Mouse (Mus musculus): ENCODE data around the gene Lin28a. TPM values are rescaled to one million over a fixed set of nuclear protein-coding genes. Genes with fewer than 3 reads are reported as not detected.

Lin28a gene
- not detected in 2 replicates for polyA plus RNA-seq (2012)

DNA sequence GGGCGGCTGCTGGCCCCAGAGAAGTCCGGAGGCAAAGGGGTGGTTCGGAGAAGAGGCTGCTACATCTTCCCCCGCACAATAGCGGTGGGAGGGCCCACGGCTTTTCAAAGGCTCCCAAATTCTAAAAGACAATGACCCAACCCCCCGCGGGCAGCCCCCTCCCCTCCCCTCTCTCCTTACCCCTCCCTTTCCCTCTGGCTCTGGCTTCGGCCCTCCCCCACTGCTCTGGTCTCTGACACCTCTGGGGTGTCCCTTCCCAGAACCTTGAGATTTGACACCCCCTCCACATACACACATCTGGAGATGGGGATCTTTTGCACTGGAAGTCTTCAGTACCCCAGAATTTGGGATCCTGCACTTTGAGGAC, at the start of gene Lin28a:
Gene Lin28a, minus strand, starts transcription at position 63 of the 367 bp plus-strand sequence.
- H3K4me3 ChIP-seq (replicated peaks): no peak within 1 kb of the TSS
- H3K4me1 ChIP-seq (ENCODE audit: control insufficient read depth): no peaks in the 10 kb centered on the region
- peaks cover 59% of the 10 kb centered on the region for H3K27me3 ChIP-seq (ENCODE audit: control insufficient read depth)
- no peaks in the 10 kb centered on the region for H3K36me3 ChIP-seq (ENCODE audit: control insufficient read depth)
- H3K9me3 ChIP-seq (ENCODE audit: control insufficient read depth, low read length): no peaks in the 10 kb centered on the region; the same call in 1 of the 2 replicates
- TF ChIP-seq GATA1 (IDR thresholded peaks at IDR 0.05; ENCODE audit: low read length) (no peak), TAL1 (IDR thresholded peaks at IDR 0.05; ENCODE audit: low read length) (no peak)

DNA sequence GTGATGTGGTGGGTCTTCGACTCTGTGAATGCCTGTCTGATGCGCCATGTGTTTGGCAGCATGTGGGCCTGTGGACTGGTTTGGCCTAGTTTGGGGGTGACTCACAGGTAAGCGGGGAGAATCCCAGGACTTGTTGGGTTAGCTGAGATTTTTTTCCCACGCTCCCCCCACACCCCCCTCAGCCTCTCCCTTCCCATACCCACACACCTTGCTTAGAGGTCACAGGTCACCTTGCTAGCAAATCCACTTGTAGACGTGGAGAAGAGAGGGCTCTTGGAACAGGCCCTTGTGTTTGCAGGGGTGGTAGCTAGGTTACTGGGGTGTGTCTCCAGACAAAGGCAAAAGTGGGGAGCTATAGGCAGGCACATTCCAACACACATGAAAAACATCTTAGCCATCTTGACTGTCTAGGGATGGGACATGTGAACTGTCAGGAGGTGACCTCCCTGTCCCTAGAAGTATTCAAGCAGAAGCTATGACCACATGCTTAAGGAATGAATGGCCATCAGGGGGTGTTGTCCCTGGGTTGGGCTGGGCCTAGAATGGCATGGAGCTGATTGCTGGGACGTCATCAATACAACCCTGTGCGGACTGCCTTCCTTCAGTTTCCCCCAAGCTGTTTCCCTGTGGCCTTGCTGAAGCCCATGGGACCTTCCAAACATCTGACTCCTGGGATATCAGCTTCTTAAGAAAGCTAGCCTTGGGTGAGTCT, 49.3 kb upstream of the Lin28a start:
- no peak overlapping the region for H3K4me3 ChIP-seq (replicated peaks)
- peaks cover 19% of the 10 kb centered on the region for H3K27me3 ChIP-seq (ENCODE audit: control insufficient read depth)
- peaks cover 4% of the 10 kb centered on the region for H3K4me1 ChIP-seq (ENCODE audit: control insufficient read depth)
- H3K36me3 ChIP-seq (ENCODE audit: control insufficient read depth): no peaks in the 10 kb centered on the region
- peaks cover 4% of the 10 kb centered on the region for H3K9me3 ChIP-seq (ENCODE audit: control insufficient read depth, low read length)
- TF ChIP-seq TAL1 (IDR thresholded peaks at IDR 0.05; ENCODE audit: low read length) (no peak), GATA1 (IDR thresholded peaks at IDR 0.05; ENCODE audit: low read length) (no peak)

DNA sequence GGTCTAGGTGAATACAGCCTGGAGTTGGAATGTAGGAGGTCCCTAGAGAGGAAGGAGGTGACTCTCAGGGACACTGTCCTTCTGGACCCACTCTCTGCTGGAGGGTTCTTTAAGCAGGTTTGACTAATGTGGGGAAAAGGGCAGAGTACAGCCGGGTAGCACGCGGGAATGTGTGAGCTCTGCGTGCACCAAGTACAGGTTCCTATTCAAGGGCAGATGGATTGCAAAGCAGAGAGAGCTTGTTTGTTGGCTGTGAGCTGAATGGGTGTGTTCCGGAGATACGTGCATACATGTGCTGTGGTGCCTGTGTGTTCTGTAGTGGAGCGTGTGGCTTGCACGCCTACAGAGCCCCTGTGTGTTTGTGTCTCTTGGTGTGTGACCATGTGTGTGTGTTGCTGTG, 48.7 kb upstream of the Lin28a start:
- H3K9me3 ChIP-seq (ENCODE audit: control insufficient read depth, low read length): no peaks in the 10 kb centered on the region
- no peaks in the 10 kb centered on the region for H3K36me3 ChIP-seq (ENCODE audit: control insufficient read depth)
- TF ChIP-seq TAL1 (IDR thresholded peaks at IDR 0.05; ENCODE audit: low read length) (no peak), GATA1 (IDR thresholded peaks at IDR 0.05; ENCODE audit: low read length) (no peak)
- H3K4me1 ChIP-seq (ENCODE audit: control insufficient read depth): peaks cover 10% of the 10 kb centered on the region
- H3K27me3 ChIP-seq (ENCODE audit: control insufficient read depth): peaks cover 19% of the 10 kb centered on the region
- H3K4me3 ChIP-seq (replicated peaks): no peak overlapping the region

GRCm38 (mm10) chr4:134065431-134066004, 46.9 kb upstream of the Lin28a start:
- Histone ChIP-seq H3K4me1 (ENCODE audit: control insufficient read depth) (peaks cover 27% of the 10 kb centered on the region), H3K27me3 (ENCODE audit: control insufficient read depth) (peaks cover 19% of the 10 kb centered on the region), H3K9me3 (ENCODE audit: control insufficient read depth, low read length) (no peaks in the 10 kb centered on the region), H3K36me3 (ENCODE audit: control insufficient read depth) (no peaks in the 10 kb centered on the region), H3K4me3 (replicated peaks) (no peak overlapping the region)
- no peak for TF ChIP-seq GATA1 (IDR thresholded peaks at IDR 0.05; ENCODE audit: low read length)
- no peak for TF ChIP-seq TAL1 (IDR thresholded peaks at IDR 0.05; ENCODE audit: low read length)

- Histone ChIP-seq H3K36me3 (ENCODE audit: control insufficient read depth) (no peaks in the 10 kb centered on the region), H3K4me1 (ENCODE audit: control insufficient read depth) (peaks cover 28% of the 10 kb centered on the region), H3K27me3 (ENCODE audit: control insufficient read depth) (peaks cover 19% of the 10 kb centered on the region), H3K9me3 (ENCODE audit: control insufficient read depth, low read length) (no peaks in the 10 kb centered on the region), H3K4me3 (replicated peaks) (peak overlapping the region; percentile 2)
- TF ChIP-seq TAL1 (IDR thresholded peaks at IDR 0.05; ENCODE audit: low read length) (no peak), GATA1 (IDR thresholded peaks at IDR 0.05; ENCODE audit: low read length) (0 out of 2 replicates have a peak, but pooled peaks have one; percentile 17)
These were observed 43.9 kb upstream of the Lin28a start for GRCm38 (mm10) chr4:134062561-134062960.

DNA sequence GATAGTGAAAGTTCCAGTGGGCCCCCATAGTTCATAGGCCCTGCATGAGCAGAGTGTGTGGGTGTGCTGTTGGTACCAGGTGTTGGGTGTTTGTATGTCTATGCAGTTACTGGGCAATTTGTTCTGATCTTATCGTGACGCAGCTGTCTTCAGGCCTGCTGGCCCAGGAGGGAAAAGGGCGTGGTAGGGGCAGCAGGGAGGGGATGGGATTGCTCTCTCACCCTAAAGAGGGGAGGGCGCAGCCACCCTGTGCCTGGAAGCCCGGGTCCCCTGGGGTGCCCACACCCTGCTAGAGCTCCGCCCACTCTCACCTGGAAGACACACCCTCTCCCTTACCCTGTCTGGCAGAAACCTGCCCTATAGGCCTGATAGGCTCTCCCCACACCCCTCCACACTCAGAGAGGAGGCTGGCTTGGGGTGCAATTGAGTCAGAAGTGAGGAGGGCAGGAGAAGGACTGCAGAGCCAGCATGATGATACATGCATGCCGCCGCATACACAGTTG, 43.4 kb upstream of the Lin28a start:
- Histone ChIP-seq H3K27me3 (ENCODE audit: control insufficient read depth) (peaks cover 19% of the 10 kb centered on the region), H3K9me3 (ENCODE audit: control insufficient read depth, low read length) (no peaks in the 10 kb centered on the region), H3K4me3 (replicated peaks) (peak overlapping the region; percentile 10), H3K36me3 (ENCODE audit: control insufficient read depth) (no peaks in the 10 kb centered on the region), H3K4me1 (ENCODE audit: control insufficient read depth) (peaks cover 28% of the 10 kb centered on the region)
- TF ChIP-seq TAL1 (IDR thresholded peaks at IDR 0.05; ENCODE audit: low read length) (no peak), GATA1 (IDR thresholded peaks at IDR 0.05; ENCODE audit: low read length) (no peak)

GRCm38 (mm10) chr4:134061166-134061830, 42.7 kb upstream of the Lin28a start:
- Histone ChIP-seq H3K27me3 (ENCODE audit: control insufficient read depth) (peaks cover 16% of the 10 kb centered on the region), H3K4me3 (replicated peaks) (no peak overlapping the region), H3K4me1 (ENCODE audit: control insufficient read depth) (peaks cover 28% of the 10 kb centered on the region), H3K9me3 (ENCODE audit: control insufficient read depth, low read length) (no peaks in the 10 kb centered on the region), H3K36me3 (ENCODE audit: control insufficient read depth) (no peaks in the 10 kb centered on the region)
- no peak for TF ChIP-seq GATA1 (IDR thresholded peaks at IDR 0.05; ENCODE audit: low read length)
- no peak for TF ChIP-seq TAL1 (IDR thresholded peaks at IDR 0.05; ENCODE audit: low read length)

GRCm38 (mm10) chr4:134060135-134060865, 41.7 kb upstream of the Lin28a start, which contains the start of gene Crybg2:
TSS of gene Crybg2 (plus strand) at chr4:134060815.
- Histone ChIP-seq H3K27me3 (ENCODE audit: control insufficient read depth) (peaks cover 7% of the 10 kb centered on the region), H3K4me1 (ENCODE audit: control insufficient read depth) (peaks cover 28% of the 10 kb centered on the region), H3K4me3 (replicated peaks) (no peak within 1 kb of the TSS), H3K9me3 (ENCODE audit: control insufficient read depth, low read length) (no peaks in the 10 kb centered on the region), H3K36me3 (ENCODE audit: control insufficient read depth) (no peaks in the 10 kb centered on the region)
- TF ChIP-seq GATA1 (IDR thresholded peaks at IDR 0.05; ENCODE audit: low read length) (no peak), TAL1 (IDR thresholded peaks at IDR 0.05; ENCODE audit: low read length) (no peak)

All from erythroblast, embryonic 14.5 days (primary cell).